Mouse (Mus musculus) c-Kit-positive CD71-positive TER-119-positive erythroid progenitor cells, embryonic 14.5 days (primary cell): ENCODE measurements around the gene Scarf1.
"Not testable (repeated sequence)": the region's sequence is repeated elsewhere in the genome, so short reads cannot be mapped to it uniquely, and the experiment has no call there.

Source experiments
- DNase-seq: peaks from one replicate; pipeline ENCODE4 v3.0.0-alpha.2; 2013; ENCODE audit warnings: low spot score

The Scarf1 gene

GRCm38 (mm10) chr11:75538184-75538969 lies 25.0 kb downstream of the Scarf1 start:
- no peak for DNase-seq

DNA sequence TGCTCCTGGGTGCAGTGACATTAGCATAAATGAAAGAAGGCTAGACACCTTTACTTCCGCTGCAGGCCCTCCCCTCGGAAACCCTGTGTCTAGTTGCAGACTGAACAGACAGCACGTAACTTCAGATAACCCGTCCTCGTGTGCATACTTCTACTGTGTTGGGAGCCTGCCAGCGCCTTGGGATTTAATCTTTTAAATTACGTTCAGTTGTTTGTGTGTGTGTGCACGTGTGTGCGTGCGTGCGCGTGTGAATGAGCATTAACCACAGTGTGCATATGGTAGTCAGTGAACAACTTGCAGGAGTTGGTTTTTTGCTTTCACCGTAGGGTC lies 25.6 kb downstream of the Scarf1 start:
- DNase-seq, result no peak

DNA sequence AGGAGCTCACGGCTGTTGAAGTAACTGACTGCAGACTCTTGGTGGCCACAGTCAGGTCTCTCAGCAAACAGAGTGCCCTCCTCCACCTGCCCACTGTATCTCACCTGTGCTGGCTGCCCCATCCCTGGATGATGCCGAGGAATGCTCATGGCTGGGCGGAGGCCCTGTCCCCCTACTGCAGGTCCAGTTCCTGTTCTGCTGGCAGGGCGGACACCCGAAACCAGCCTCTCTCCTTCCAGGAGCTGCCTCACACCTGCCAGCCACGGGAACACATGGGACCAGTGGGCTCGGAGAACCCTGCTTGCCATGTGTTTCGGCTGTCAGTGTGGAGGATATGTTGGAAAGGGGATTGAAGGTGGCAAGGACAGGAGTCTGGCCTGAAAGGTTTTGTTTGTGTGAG lies 26.9 kb downstream of the Scarf1 start:
- DNase-seq, result no peak

DNA sequence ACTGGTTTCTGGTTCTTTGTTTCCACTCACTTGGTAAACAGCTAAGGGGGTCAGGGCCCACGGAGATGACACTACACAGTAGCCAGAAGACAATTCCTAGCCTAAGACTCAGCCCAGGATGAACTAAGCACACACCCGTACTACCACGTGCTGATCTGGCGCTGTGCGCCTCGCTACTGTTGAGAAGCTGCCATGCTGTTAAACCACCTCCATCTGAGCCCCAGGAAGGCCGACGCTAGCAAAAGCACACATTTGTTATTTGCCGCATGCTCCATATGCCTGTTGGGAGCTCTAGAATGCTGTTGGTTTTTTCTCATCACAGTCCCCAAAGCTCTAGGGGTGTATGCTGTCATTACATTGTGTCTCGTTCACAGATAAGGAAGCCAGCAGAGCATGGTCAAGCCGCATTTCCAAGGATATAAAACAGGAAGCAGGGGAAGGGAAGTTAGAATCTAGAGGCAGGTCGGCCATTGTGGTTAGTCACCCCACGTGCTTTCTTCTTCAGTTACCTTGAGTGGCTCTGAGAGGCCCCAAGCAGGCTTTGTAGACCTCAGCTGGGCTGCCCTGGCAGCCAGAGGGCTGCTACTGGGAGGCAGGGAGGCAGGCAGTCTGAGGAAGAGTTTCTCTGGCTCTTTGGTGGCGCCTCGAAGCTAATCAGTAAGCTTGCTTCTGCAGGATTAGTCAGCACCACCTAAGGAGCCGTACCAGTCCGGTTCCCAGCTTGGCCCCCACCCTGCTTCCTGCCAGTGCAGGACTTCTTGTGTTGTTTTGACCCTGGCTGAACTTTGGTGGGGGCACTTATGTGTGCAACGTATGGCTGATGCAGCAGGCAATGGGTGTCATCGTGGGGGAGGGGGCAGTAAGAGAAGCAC lies 27.6 kb downstream of the Scarf1 start:
- no peak for DNase-seq

GRCm38 (mm10) chr11:75544713-75545112 lies 31.4 kb downstream of the Scarf1 start:
- no peak for DNase-seq

- DNase-seq, result peak; percentile 66
These were observed 32.7 kb downstream of the Scarf1 start for GRCm38 (mm10) chr11:75546057-75546456.

DNA sequence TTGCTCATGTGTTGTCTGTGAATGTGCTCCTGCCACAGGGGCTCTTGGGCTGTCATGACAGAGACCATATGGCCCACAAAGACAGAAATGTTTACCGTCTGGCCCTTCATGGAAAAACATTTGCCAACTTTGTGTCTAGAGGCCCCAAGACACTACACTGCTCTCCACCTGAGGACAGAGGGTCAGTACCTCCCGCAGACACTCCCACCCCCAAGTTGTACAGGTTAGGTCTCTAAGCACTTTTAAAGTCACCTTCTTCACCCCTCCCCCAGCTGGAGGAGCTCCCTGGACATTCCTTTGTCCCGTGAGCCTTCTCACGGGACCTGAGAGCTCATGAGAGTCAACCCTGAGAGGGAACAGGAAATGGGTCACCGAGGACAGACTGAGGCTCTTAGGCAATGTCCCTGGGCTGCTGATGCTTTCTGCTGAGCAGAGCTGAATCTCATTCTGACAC lies 36.3 kb downstream of the Scarf1 start:
- DNase-seq, result no peak

DNA sequence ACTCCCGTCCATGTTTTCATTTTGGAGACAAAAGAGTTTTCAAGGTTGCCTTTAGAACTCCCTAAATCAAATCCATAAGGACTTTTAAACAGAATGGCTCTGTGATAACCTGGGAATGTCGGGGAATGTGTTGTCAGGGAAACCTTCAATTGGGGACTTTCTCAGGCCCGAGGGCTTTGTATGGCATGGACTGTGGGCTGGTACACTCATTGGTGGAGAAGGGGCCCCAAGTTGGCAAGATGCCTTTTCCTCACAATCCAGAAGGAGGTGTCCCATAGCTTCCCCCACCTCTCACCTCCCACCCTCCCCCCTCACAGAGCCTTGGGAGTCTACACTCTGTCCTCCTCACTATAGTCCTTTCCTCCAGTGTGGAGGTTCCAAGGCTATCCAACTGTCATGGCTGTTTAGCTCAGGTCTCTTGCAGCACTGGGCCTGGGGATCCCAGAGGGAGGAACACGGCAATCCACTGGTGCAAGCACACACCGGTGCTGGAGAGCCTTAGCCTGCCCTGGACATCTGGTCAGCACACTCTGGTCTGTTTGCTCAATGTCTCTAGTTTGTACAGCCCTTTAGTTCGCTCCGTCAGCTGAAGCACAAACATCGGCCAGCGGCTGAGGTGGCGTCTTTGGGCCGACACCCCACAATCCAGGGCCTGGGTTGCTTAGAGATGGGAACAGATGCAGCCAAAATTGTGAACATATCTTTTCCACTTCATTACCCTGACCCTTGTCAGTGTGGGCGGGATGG lies 37.0 kb downstream of the Scarf1 start:
- no peak for DNase-seq

GRCm38 (mm10) chr11:75551321-75551720 lies 38.0 kb downstream of the Scarf1 start:
- DNase-seq, result no peak

GRCm38 (mm10) chr11:75551961-75552441 lies 38.7 kb downstream of the Scarf1 start:
- no peak for DNase-seq

DNA sequence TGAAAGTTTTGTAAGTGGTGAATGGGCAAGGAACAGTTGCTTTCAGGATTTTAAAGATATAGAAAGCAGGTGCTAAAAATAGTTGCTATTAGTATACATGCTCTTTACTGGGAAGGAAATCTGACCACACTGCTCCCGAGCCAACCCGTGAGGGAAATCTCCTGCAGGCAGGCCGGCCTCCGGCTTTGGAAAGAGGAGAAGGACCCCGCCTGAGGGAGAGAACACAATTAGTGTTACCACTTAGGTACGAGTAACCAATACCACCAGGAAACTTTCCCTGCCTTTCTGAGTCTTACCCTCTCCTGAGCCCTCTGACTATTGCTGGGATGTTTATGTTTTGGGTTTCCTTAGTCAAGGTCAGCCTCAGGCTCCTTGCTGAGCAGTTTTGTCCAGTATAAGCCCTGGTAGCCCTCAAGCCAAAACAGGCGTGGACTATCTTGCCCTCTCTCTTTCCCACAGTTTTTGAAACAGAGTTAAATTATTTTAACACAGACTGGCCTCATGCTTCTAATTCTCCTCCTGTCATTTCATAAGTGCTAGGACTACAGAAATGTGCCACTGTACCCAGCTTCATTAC lies 39.7 kb downstream of the Scarf1 start:
- no peak for DNase-seq

DNA sequence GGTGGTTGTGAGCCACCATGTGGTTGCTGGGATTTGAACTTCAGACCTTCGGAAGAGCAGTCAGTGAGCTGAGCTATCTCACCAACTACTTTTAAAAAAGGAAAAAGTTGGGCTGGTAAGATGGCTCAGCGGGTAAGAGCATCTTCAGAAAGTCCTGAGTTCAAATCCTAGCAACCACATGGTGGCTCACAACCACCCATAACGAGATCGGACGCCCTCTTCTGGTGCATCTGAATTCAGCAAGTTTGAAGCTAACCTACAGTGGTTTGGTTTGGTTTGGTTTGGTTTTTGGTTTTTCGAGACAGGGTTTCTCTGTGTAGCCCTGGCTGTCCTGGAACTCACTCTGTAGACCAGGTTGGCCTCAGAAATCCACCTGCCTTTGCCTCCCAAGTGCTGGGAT lies 42.7 kb downstream of the Scarf1 start:
- DNase-seq, result not testable (repeated sequence)

- no peak for DNase-seq
These were observed 43.8 kb downstream of the Scarf1 start for GRCm38 (mm10) chr11:75557142-75557541.

DNA sequence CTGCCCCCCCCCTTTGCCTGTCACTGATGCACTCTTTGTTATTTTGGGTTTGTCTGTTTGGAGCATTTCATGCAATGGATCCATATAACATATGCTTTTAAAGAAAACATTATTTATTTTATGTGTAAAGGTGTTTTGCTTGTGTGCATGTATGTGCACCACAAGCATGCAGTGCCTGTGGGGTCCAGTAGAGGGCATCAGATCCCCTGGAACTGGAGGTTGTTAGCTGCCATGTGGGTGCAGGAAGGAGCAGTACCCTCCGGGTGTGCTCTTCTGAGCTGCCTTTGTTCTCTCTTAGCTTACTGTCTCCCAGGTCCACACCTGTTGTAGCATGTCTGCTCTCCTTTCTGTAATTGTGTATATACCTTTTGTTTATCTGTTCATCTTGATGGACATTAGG lies 44.8 kb downstream of the Scarf1 start:
- DNase-seq, result no peak

DNA sequence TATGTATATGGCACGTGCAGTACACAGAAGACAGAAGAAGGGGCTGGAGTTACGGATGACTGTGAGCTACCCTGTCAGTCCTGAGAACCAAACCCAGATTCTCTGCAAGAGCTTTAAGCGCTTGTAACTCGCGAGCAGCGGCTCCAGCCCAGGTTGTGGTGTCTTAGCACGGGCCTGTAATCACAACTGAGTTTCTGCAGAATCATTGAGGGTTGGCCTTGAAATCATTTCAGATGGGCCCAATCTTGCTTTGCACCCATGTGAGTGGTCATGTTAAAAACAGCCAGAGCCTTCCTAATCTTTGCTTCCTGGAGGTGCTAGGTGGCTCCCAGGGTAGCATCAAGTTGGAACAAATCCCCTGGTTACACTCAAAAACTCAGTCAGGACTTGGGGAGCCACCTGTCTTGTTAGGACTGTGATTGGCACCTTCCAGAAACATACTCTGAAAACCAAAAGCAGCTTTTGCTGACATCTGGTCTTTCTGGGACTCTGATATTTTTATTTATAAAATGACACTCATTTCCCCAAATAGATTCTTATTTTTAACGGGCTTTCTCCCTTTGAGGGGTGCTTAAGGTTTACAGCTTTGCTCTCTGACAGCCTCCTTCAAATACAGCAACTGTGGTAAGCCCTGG lies 46.6 kb downstream of the Scarf1 start:
- DNase-seq, result no peak

DNA sequence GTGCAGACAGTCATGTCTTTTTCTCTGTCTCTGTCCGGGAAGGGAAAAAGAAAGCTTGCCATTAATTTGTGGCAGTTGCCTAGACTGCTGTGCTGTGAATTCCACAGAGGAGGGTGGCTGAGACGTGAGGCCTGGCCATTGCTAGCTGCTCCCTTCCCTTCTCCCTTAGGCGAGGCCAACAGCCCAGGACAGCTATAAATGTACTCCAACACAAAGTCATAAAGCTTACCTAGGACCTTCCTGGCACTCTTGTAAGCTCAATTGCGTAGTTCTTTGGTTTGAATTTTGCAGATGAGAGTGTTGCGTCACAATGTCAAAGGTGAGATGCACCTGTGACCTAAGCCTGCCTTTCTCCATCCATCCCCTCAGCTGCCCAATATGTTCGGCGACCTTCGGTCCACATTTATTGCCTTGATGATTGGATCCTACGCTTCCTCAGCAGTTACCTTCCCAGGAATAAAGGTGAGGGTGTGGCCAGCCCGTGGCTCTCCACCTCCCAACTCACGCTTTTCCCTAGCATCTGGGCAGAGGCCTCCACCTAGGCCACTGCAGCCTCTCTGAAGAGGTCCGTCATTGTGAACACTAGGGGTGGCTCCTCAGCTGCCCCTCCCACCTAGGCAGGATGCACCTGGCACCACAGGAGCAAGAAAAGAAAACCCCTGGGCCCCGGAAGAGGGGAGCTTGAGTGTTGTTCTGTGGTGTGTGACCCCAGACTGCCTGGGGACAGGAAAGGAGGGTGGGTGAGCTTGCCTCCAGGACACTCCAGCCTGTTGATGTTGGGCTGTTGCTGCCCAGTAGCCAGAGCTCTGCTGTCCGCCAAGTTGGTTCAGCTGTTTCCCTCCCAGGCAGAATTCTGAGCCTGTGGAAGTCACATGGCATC lies 47.4 kb downstream of the Scarf1 start:
- DNase-seq, result no peak

DNA sequence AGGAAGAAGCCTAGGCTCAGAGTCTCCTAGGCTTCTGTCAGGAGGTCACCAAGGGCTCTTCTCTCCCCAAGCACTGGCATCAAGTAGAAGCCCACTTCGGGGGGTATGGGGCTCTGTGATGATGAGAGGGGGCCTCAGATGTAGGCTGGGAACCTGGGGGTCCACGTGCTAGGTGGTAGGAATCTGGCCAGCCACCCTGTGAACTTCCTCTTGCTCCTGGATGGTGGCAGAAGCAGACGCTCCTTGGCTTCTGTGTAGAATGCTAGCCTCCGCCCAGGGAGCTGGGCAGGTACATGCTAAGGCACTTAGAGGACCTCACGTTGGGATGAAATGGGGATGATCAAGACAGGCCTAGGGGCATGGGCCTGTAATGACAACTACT lies 48.1 kb downstream of the Scarf1 start:
- DNase-seq, result no peak

- DNase-seq, result no peak
These were observed 49.5 kb downstream of the Scarf1 start for GRCm38 (mm10) chr11:75562840-75563239.

GRCm38 (mm10) chr11:75563851-75564548 lies 50.7 kb downstream of the Scarf1 start:
- no peak for DNase-seq

DNA sequence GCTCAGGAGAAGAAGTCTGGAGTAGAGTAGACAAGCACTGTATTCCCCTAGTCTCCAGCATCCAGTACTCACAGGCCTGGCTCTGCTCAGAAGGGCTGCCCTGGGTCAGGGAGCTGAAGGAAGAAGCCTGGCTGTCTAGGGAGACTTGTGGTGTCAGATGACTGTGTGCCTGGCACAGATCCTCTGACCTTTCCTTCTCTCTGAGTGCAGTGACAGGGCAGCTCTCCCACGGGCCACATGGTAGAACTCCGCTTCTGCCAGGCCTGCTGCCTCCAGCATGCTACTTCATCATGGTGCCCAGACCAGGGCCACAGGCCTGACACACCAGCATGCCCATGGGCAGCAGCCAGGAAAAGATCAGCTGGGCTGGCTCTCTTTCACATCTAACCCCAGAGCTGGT lies 52.5 kb downstream of the Scarf1 start:
- DNase-seq, result no peak
